Mouse (Mus musculus): Measurements from ENCODE around the gene Arl6ip4.
A peak's percentile ranks its signal among the peaks of the same experiment; 100 is the strongest.

The Arl6ip4 gene

DNA sequence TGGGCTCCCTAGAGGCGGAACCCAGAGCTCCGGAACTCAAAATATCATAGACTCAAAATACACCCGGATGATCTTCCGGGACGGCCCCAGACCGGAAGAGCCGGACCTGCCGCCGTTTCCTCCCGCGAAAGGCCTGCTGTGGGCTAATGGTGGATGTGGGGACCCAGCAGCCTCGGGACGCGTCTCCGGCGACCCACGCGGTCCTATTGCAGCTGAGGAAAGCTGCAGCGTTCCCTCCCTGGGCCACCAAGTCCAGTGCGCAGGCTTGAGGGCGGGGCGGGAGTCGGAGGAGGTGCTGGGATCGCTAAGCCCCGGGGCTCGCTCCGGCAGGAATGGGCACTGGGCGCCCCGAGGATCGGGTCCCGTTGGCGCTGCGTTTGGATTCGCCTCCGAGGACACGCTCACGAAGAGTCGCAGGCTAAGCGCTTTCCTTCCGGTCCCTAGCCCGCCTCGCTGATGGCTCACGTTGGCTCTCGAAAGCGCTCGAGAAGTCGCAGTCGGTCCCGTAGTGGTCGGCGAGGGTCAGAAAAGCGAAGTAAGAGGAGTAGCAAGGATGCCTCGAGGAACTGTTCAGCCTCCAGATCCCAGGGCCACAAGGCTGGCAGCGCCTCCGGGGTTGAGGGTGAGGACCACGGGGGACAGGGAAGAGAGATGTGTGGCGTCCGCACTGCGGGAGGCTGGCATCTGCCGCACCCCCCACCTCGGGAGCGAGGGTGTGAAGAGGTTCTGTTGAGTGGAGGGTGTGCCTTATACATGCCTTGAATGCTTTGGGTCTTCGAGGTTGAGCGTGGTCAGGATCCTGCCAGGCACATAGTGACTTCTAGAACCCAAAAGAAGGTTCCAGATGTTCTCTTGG lies at the start of gene Arl6ip4:
TSS of gene Arl6ip4 (plus strand) at position 100 of the 856 bp plus-strand sequence.
- DNase-seq (ENCODE audit: low spot score): peak; percentile 69

DNA sequence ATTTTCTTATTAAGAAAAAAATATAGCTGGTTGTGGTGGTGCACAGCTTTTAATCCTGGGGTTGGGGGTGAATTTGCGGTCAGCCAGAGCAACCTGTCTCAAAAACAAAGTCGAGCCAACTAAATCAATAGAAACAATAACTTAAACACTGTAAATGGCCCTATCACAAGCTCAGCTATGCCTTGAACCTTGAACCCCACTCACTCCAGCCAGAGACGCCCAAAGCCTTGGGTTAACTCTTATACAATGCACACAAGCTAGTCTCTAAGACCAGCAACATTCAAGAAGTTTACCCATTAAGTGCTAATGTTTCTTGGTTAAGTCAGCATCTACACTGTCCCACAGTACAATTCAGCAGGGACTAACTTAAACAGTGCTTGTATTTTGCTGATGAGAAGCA lies 46.2 kb upstream of the Arl6ip4 start:
- DNase-seq (ENCODE audit: low spot score): no peak

DNA sequence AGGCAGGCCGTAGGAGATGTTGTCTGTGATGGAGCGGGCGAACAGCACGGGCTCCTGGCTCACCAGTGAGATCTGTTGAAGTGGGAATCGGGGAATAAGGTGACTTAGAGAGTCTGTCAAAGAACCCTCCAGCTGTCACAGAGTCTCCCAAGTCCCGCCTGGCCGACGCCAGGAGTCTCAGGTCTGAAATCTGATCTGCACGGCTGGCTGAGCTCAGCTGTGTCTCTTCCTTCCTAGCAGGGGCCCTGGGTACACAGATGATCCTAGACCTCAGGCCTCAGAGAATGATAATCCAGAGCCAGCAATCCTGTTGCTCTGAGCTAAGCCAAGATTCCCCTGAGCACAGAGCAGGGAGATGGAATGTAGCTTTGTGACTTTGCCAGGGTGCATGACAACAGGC lies 42.2 kb upstream of the Arl6ip4 start:
- DNase-seq (ENCODE audit: low spot score): no peak

DNA sequence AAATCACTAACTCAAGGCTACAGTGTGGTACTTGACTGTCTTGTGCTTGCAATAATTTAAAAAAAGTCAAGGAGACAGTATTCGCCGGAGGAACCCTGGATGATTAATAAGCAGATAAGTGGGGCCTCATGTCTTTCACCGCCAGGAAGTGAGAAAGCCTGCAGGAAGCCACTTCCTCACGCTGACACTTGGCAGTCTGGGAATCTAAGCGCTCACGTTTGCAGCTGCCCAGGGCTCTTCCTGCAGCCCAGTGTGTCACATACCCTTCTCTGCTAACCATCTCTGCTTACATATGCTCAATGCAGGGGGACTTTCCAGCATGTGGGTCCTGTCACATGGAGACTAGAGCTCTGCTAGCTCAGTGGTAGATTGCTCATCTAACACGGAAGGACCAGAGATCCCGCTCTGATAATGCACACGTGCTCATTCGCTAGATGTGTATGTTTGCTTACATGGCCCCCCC lies 41.0 kb upstream of the Arl6ip4 start:
- DNase-seq (ENCODE audit: low spot score): no peak

DNA sequence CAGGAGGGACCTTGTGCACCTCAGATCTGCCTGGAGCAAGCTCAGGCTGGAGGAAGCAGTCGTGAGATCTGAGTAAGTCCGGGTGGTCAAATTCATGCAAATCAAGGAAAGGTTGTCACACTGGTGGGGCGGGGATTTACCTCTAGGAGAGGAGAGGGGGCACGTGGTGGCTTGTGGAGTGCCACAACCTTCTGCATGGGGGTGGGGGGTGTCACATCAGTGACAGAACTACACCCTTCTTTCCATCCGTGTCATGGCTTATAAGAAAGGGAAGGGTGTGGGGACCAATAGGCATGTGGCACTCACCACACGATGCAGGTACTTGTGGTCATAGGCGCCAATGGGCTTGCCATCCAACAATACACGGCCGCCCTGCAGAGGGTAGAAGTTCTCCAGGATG lies 40.2 kb upstream of the Arl6ip4 start:
- no peak for DNase-seq (ENCODE audit: low spot score)

DNA sequence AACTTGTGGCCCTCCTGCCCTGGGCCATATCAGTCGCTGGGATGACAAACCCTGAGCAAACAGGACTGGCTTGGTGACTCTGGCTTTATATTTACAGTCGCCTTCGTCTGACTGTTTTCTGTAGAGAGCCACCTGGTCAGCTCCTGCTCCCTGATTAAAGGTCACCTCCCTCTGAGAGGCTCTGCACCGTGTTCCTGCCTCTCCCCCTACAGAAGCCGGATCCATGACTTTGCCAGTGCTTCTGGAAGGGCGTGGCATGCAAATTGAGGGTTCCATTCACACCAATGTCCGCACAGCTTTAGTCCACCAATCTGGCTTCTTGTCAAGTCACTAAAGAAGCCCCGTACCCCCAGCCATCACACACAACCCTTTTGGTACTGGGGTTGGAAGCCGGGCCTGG lies 39.3 kb upstream of the Arl6ip4 start:
- no peak for DNase-seq (ENCODE audit: low spot score)

DNA sequence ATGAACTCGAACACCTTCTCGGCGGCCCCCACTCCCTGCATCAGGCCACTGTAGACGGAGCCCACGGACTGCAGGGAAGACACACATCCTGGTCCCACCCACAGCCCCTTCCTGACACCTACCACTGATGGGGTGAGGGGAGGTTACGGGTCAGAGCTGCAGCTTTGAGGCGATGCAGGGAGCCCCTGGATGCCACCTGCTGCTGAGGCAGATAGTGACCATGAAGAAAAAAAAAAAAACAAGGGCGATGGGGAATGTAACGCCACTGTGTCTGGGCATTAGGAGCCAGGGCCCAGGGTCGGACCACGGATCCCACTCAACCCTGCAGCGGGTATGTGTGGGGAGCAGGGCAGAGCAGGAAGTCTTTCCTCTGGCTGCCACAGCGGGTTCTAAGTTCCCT lies 38.6 kb upstream of the Arl6ip4 start:
- no peak for DNase-seq (ENCODE audit: low spot score)

DNA sequence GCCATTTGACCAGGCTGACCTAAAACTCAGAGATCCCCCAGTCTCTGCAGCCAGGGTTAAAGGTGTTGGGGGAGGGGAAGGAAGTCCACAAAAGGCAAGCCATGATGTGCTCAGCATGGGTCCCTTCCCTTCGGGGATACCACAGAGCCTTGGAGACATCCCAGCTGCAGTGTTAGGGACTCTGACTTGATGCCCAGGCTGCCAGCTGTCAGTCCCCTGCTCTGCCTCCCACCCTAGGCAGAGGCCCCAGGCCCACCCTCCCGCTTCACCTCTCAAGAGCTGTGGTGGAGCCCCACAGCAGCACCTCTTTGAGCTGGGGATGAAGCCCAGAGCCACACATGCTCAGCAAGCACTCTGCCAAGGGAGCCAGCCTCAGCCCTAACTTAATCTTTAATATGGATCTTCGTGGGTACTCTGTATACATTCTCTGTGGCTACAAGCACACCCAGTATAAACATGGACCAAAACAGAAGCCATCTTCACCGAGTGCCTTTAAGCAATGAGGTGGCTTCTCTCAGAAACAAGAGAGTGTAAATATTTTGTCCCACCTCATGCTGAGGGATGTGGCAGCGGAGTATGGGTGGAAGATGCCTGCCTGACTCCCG lies 37.9 kb upstream of the Arl6ip4 start:
- no peak for DNase-seq (ENCODE audit: low spot score)

DNA sequence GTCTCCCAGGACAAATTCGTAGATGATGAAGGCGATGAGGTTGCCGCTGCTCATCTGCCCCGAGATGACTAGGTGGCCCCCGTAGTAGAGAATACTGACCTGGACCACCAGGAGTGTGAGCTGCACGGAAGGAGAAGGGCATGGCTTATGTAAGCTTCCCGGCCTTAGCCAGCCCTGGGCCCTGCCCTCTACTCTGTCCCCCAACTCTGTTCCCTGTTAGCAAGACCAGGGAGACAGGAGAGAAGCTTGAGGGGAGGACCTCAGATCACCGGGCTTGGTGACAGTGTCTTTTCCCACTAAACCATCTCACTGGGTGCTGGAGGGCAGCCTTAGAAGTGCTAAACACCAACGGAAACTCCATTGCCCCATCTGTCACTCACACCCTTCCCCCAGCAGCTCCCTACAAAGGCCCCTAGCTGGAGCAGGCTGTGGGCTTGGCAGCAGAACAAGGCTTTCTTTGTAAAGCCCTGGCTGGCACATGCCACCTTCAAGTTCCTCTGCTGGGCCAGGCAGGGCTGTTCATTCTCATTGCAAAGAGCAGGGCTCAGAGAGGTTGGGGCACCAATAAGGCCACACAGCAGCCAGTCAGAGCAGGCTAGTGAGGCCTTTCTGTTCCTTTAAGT lies 37.0 kb upstream of the Arl6ip4 start:
- DNase-seq (ENCODE audit: low spot score): no peak

DNA sequence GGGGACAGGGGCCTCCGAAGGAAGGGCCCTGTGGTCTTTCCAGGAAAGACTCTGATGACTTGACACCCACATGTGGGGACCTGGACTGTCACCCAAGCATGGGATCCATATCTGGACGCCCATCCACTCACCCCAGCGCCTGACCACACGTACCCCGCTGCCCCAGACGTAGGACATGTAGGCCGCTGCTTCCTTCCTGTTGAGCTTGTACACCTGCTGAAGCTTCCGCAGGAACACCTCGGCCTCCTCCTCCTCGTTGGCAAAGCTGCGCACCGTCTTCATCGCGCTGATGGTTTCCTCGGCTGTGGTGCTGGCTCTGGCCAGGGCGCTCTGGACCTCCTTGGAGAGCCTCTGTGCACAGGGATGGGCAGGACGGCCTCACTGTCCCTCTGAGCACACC lies 36.0 kb upstream of the Arl6ip4 start:
- no peak for DNase-seq (ENCODE audit: low spot score)

DNA sequence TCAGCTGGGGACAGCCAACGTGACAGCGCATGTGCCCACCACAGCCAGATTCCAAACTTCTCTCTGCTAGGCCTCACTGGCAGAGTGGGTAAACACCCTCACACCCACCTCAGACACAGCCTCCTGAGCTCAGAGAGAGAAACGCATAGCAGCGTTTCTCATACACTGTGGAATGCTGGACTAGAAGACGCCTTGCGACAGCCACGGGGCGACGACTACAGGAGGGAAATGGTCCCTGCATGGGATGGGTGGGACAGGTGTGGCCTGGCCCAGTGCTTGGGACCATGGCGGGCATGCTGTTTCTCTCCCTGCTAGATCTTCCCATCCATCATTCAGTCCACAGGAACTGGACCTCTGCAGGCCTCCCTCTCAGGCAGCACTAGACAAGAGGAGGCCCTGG lies 33.4 kb upstream of the Arl6ip4 start:
- no peak for DNase-seq (ENCODE audit: low spot score)

DNA sequence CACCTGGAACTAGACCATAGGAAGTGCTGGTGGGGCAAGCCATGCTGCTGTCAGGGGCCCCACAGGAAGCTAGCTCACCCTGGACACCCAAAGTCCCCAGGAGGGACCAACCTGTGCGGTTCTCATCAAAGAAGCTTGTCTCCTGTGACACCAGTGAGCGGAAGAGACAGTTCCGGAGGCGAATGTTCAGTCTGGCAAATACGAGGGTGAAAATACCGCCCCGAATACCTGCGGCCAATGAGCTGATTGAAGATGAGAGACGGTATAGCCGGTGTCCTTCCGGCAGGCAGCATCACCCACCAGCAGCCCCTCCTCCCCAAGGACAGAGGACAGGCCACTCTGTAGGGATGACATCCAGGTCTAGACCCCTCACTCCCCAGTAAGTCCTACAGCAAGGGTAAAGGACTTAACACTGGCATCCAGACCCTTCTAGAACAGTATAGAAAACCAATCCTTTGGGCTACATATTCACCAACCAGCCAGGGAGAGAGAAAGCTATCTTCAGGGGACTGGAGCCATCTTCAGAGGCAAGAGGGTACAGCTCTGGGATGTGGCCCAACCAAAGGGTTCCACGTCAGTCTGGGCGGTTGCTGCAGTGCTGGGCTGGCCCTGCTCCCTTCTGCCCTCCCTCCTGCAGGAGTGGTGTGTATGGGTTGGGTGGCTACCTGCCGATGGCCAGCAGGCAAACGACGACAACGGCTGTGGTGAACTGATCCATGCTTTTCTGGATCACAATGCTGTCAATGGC lies 32.8 kb upstream of the Arl6ip4 start:
- DNase-seq (ENCODE audit: low spot score): no peak

DNA sequence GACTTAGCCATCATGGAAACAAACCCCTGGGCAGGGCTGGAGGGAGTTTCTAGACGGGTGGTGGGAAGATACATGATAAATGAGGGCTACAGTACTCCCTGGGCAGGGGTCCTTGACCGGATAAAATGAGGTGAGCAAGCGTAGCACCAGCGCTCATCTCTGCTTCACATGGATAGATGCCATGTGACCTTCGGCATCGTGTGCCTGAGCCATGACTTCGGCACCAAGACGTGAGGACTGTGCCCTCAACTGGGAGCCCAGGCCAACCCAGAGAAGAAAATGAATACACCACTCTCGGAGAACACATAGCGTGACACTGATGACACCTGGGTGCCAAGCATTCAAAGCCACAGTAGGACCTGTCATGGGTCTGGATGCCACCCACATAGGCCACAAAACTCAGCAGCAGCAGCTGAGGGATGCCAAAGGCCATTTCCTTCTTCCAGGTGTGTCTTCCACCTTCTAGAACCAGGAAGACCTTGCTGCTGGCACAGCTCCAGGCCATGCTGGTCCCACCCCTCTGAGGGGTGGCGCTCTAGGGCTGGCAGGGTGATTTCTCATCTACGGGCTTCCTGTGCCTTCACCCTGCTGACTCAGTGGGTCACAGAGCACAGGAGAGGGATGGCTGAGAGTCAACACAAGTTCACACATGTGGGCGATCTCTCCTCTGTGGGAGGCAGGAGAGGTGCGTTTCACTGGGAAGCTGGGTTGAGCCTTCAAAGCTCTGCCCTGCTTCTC lies 31.9 kb upstream of the Arl6ip4 start:
- DNase-seq (ENCODE audit: low spot score): no peak

DNA sequence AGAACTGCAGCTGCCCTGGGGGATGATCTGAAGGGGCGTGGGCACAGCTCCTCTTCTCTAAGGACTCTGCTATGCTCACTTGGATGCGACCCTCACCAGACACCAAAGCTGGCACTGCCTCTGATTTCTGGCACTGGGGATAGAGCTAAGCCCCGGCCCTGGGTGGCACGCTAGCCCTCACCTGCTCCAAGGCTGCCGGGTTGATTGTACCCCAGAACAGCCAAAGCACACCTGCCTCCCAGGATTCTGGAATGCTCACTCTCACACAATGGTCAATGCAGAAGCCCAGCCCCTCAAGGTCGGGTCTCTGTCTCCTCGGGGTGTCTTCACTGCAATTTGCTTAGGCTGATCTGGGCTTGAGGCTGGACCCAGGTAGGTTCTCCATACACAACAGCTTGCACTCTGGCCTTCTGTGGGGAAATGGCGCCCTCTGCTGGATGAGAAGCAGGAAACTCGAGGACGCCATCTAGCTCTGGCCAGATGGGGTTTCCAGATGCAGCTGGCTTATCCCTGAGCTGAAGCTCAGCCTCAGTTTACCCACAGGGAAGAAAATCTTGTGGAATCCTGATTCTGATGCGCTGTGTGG lies 31.2 kb upstream of the Arl6ip4 start:
- DNase-seq (ENCODE audit: low spot score): peak; percentile 72

DNA sequence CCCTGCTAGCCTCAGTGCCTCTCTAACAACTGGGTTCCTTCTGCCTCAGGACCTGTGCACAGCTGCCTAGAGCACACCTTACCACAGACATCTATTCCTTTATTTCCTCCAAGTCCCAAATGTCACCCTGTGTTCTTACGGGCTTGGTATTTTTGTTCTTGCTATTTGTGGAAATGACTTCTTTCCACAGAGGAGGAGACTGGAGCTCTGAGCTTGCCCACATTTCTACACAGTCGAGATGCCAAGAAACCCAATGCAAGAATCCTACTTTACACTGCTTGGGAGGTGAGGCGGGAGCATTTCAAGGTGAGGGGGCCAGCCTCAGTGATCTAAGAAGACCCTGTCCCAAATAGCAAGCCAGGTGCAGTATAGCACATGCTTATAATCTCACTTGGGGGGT lies 30.4 kb upstream of the Arl6ip4 start:
- DNase-seq (ENCODE audit: low spot score): no peak

DNA sequence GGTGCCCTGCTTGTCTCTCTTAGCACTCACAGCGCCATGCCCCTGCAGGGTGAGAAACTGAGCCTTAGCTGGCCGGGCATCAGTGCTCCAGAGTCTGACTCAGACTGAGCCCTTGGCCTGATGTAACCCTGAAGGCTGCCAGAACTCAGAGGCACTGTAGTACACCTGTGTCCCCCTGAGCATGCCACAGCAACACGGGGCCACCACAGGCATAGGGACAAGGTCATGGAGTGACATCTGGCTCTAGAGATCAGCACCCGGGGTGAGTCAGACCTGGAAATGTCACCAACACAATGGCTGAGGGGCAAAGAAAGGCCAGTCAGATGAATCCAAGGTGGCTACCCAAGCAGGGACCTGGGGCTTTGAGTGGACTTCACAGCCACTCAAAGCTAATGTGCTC lies 29.0 kb upstream of the Arl6ip4 start:
- no peak for DNase-seq (ENCODE audit: low spot score)

DNA sequence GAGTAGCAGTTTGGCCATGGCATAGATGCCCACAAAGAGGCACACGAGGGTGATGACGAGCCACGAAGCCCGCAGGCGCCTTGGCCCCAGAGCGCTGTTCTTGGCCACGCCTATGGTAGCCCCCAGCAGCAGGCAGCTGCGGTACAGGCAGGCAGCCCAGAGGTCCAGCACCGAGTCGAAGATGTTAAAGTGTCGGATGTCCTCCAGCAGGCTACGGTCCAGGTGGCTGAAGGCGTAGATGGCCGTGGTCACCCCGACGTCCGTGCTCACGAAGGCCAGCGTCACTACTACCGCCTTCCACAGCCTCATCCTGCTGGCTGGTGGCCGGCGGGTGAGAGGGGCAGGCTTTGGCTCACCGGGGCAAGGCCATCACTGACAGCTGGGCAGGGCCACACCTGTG lies 26.0 kb upstream of the Arl6ip4 start:
- no peak for DNase-seq (ENCODE audit: low spot score)

DNA sequence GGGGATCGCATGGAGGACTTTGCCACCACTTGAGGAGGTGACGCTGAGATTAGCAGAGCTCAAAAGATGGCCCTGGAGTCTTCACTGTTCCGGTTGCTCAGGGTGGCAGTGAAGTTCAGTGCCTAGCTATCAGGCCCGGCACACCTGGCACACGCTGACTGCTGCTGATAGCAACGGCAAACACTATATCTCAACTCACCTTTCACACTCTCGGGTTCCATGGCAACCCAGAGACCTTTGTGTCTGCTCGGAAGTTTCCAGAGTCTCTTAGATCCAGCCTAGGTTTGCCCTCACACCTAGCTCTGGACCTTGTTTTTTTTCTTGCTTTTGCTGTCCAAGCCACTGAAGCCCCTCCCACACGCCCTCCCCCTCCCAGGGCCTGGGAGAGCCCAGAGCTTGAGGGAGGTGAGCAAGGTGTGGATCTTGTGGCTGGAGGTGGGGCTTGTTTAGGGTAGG lies 23.9 kb upstream of the Arl6ip4 start:
- DNase-seq (ENCODE audit: low spot score): peak; percentile 50

DNA sequence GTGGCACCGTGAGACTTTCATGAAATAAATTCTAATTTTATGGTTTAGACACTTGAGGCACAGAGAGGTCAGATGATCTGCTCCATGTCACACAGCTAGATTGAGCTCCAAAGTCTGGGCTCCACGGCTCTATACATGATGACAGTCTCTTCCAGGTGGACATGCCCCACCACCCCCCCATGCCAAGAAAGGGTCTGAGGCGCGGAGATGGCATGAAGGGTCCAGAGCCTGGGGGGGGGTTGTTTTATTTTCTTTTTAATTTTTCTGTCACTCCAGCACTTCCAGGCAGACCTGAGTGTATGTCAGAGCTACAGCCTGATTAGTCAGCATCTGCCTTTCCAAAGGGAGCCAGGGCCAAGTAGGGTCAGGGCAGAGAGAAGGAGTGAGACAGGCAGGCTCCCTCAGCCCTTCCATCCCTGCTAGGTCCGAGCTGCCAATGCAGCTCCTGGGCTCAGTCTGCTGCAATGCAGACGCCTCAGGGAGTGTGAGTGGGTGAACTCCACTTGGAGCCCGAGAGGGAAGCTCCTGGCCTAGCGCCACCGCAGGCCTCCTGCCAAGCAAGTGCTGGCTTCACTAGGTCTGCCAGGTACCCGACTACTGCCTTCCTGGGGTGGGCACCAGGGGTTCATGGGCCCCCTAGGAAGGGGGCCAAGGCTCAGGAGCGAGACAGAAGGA lies 22.6 kb upstream of the Arl6ip4 start:
- no peak for DNase-seq (ENCODE audit: low spot score)

DNA sequence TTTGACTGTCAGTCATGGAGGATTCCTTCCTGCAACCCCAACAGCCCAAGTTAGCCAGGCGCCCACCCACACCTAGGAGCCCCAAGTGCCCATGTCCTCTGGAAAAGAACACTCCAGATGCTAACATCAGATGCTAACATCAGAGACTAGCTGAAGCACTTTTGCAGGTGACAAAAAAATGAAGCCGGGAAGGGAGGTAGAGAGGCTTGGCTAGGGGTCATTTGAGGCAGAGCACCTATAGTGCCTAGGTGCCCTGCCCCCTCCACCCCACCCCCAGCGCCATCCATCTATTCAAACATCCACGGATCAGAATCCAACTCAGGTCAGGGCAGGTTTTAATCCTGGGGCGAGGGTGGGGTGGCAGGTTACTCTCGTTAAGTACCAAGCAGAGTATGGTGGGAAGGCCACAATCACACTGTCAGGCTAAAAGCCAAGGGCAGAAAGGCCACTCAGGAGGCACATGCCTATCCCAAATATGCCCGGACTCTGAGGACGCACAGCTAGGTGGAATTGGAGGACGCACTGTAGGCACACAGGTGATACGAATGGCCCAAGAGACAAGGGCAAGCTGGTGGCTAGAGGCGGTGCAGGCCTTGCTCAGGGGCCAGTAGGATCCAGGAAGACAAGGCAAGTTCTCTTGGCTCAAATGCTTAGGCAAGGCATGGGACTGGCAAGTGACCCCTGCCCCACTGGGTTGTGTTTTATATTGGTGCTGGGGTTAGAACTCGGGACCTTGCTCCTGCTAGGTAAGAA lies 21.9 kb upstream of the Arl6ip4 start:
- no peak for DNase-seq (ENCODE audit: low spot score)
